Mouse (Mus musculus) adrenal gland, adult 18-20 months (tissue): ENCODE data around the gene Sox5. TPM values are rescaled to one million over a fixed set of nuclear protein-coding genes. Genes with fewer than 3 reads are reported as not detected.

Experiments
- DNase-seq, 2 experiments: peaks; one replicate each; pipeline ENCODE4 v3.0.0; 2021 to 2022; ENCODE audit warnings: low spot score in 2 of 2
- total RNA-seq, 2 experiments: library from RNA; stranded (reverse); gene quantifications; 1 replicate in 1 of 2; 2 replicates in 1 of 2; pipeline ENCODE4 v1.2.3; 2021

Sox5 gene
- total RNA-seq, 2 experiments from 2014 or later: 10.9 to 16.5 TPM

DNA sequence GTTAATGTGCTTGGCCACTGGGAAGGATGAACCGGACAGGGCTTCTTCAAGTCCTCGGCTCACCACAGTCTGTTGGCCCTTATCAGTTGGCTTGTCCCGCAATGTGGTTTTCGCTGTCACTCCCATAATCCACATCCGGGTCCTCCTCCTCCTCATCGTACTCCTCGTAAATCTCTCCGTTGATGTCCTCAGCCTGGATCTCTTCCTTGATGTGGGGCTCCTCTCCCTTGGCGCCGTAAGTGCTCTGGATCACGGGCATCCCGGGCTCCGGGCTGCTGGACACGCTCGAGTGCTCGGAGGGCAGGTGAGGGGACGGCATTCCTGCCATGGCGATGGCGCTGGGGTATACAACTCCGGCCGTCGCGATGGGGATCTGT, 948.6 kb downstream of the Sox5 start:
- DNase-seq: no peak

DNA sequence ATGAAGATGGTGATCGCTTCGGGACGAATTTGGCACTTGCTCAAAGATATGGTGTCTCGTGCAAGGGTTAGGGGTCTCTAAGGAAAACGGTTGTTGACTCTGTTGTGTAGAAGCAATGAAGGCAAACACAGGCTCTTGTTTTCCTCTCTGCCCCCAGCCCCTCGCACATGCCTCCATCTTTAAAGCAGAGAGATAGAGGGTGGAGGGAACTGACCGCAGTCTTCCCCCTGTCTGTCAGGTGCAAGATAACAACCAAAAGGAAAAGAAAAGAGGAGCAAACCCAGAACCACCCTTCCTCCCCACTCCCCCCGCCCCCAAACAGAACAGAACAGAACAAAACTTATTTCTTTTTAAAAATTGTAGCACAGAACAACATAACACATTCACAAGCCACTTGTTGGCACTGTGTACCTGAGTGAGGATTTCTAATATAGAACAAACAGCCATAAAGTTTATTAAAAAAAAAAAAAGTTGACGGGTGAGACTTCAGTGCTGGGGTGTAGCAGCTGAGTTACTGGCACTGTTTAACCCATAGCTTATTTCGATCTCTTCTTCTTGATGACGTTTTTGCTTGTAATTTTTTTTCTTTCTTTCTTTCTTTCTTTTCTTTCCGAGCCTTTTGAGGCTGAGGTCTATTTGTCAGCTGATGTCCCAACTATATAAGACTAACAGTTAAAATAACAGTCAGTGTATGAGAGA, 949.1 kb downstream of the Sox5 start:
- no peak for DNase-seq

DNA sequence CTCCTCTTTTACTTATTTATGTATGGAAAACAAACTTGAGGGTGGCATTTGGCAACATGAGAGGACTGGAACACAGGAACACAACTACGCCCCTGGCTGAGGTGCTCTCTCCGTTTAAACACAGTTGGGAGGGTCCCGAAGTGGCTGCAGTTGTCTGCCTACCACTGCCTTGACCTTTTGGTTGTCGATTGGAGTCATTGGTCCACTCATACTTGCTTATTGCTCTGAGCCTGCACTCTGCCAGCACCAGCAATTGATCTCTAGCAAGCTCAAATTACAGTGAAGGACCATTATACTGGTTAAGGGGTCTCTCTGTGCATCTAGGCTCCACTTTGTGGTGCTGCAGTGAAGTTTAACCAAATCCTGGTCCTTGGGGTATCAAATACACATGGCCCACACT, 950.5 kb downstream of the Sox5 start:
- no peak for DNase-seq

DNA sequence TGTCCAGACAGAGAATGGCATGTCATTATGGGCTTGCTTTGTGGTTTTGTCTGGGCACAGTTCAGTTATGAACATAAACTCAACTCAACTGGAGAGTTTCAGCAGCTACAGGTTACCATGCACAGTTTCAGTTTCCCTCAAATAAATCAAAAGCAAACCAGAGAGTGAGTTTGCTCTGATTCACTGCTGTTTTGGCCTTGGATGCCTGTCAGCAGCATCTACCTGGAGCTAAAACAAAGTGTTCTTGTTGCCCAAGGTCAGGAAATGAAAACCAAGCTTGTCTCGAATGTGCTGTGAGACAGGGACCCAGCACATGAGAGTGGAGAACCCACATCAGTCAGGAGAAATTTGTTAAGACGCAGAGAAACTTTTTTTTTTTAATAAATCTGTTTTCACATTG, 951.6 kb downstream of the Sox5 start:
- DNase-seq: no peak

DNA sequence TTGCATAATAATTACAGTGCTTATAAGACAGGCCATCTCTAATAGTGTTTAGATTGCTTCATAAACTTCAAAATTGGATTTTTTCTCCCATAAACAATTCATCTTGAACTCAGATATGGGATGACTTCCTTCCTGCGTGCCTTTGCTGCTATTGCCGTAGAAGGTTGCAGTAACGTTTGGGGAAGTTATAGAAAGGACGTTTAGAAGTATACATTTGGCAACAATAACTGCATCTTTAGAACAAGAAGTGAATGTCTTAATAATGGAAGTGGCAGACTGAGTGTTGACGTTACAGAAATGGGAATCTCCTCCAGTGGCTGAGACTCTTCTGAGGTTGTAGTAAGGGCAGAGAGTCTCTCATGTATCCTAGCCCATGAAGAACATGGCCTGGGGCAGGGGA, 955.0 kb downstream of the Sox5 start:
- DNase-seq: no peak

GRCm38 (mm10) chr6:143825966-143826365, 955.8 kb downstream of the Sox5 start:
- no peak for DNase-seq

DNA sequence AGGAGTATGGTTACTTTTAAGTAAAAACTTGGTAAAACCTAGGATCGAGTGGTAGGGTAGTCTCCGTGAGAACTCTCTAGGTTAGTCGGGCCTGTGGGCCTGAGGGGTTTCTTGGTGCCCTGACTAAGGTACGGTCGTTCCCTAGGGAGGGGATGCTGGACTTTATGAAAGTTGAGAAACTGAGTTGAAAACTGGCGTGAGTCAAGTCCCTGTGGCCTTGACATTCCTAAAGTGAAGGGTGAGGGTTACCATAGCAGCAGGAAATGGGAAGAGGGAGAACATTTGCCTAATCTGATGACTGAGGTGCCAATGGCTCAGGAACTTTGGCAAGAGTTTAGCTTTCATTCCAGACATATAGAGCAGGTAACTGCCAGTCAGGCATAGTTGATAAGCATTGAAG, 956.7 kb downstream of the Sox5 start:
- DNase-seq: no peak

DNA sequence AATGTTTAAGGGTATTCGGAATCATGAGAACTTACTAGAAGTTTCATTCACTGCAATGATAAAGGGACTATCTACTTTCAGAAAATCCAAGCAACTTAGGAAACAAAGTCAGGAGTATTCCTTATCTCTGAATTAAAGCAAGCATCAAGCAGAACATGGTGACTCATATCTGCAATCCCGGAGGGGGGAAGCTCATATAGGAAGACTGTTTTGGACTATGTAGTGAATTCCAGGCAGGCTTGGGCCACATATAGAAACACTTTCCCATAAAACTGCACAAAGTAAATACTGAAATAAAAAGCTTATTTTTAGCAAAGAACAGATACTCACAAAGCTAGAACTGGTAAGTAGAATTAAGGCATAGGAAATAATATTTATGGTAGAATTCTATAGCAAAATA, 993.3 kb downstream of the Sox5 start:
- no peak for DNase-seq

DNA sequence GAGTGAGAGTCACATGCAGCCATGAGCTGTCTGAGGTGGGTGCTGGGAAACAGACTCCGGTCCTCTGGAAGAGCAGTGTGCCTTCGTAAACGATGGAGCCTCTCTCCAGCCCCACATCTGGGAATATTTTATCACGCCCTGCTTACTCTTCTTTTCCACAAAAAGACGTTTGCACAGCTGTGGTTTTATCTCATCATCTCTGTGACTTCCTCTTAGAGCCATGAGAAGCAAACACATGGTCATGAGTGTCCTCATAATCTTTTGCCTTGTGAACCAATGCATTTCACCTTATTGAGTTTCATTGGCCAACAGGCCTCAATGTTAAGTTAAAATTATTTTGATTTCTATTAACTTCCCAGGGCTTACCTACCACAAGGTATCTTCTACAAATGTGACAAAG, 994.4 kb downstream of the Sox5 start:
- DNase-seq: no peak

DNA sequence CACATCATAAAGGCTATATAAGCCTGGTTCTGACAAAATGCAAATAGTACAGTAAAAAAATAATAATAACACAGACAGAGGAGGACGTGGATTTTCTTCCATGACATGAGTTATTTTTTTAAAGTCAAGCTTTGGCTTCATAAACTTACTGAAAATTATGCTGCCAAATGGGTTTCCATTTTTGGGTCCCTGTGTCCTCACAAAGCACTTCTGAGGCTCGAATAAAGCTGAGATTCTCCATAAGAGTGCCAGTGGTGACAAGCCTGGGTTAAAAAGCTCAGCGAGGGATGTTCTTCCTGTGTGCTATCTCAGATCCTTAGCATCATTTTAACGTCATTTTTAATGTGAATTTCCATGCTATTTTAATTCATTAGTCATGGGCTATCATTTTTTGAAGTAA, 996.1 kb downstream of the Sox5 start:
- no peak for DNase-seq
